Mouse (Mus musculus) heart, embryonic 14.5 days (tissue): ENCODE measurements around the gene Clic4. TPM values are rescaled to one million over a fixed set of nuclear protein-coding genes. Genes with fewer than 3 reads are reported as not detected.

Source experiments
- ATAC-seq: fragments of 200-750 bp; cut with Nextera tagmentation; 2 replicates; pipeline ENCODE4 v1.8.0; 2017; ENCODE audit warnings: low read depth, moderate TSS enrichment; ENCODE audit not compliant: insufficient number of reproducible peaks, insufficient read depth, low FRiP score
- H3K27ac ChIP-seq, 2 experiments: fragments of 200-500 bp in 1 of 2; fragments of 300-500 bp in 1 of 2; sonication (generic) in 1 of 2; replicated peaks in 1 of 2; 2 replicates each; pipeline ENCODE4 v1.5.1; 2012 to 2014; ENCODE audit warnings: low read depth in 2 of 2, low read length in 2 of 2, control low read depth in 1 of 2, mild to moderate bottlenecking in 1 of 2, mixed read lengths in 1 of 2; ENCODE audit not compliant: control insufficient read depth in 1 of 2, insufficient read depth in 1 of 2
- H3K27me3 ChIP-seq: fragments of 300-500 bp; sonication (generic); 2 replicates; pipeline ENCODE4 v1.6.1; 2014; ENCODE audit warnings: mild to moderate bottlenecking, low read length, control low read depth; ENCODE audit not compliant: control insufficient read depth, insufficient read depth
- H3K36me3 ChIP-seq: fragments of 300-500 bp; sonication (generic); 2 replicates; pipeline ENCODE4 v1.6.1; 2014; ENCODE audit warnings: mild to moderate bottlenecking, control low read depth, low read length, mixed read lengths; ENCODE audit not compliant: control insufficient read depth, insufficient read depth
- H3K4me1 ChIP-seq, 2 experiments: fragments of 200-500 bp in 1 of 2; fragments of 300-500 bp in 1 of 2; sonication (generic) in 1 of 2; 2 replicates each; pipeline ENCODE4 v1.6.1; 2012 to 2014; ENCODE audit warnings: low read length in 2 of 2, control low read depth in 1 of 2, mixed read lengths in 1 of 2; ENCODE audit not compliant: control insufficient read depth in 2 of 2, insufficient read depth in 2 of 2
- H3K4me2 ChIP-seq: fragments of 300-500 bp; sonication (generic); 2 replicates; pipeline ENCODE4 v1.6.1; 2014; ENCODE audit warnings: mild to moderate bottlenecking, low read length
- H3K4me3 ChIP-seq, 2 experiments: fragments of 200-500 bp in 1 of 2; fragments of 300-500 bp in 1 of 2; sonication (generic) in 1 of 2; 2 replicates each; pipeline ENCODE4 v1.5.1; 2012 to 2014; ENCODE audit warnings: low read length in 2 of 2, mild to moderate bottlenecking in 2 of 2, control low read depth in 1 of 2, low read depth in 1 of 2, moderate library complexity in 1 of 2; ENCODE audit not compliant: control insufficient read depth in 1 of 2, insufficient read depth in 1 of 2
- H3K9ac ChIP-seq: fragments of 300-500 bp; sonication (generic); 2 replicates; pipeline ENCODE4 v1.6.1; 2014; ENCODE audit warnings: mild to moderate bottlenecking, low read length
- H3K9me3 ChIP-seq: fragments of 300-500 bp; sonication (generic); 2 replicates; pipeline ENCODE4 v1.6.1; 2016; ENCODE audit warnings: low read length, control low read depth; ENCODE audit not compliant: control insufficient read depth
- WGBS: fragments of 180-500 bp; shearing (Covaris S2); extraction: QIAGEN DNeasy Blood & Tissue Kit; methylation state at CpG from one replicate; pipeline ENCODE4 v1.1.7; 2014; 5-methylcytosine and 5-hydroxymethylcytosine counted together
- polyA plus RNA-seq: library from polyadenylated mRNA; unstranded; fragments of >200 nt; fragmentation: Nextera tagmentation; extraction: Ambion mirVana; gene quantifications from 2 replicates; pipeline ENCODE4 v1.2.1, GENCODE M21; 2014

Gene Clic4
- polyA plus RNA-seq, 1 experiment from 2014 or later = 181 TPM

- no peak for ATAC-seq
- Histone ChIP-seq H3K9ac (no peak overlapping the region), H3K36me3 (no peaks in the 10 kb centered on the region), H3K4me2 (no peak overlapping the region), H3K27ac (0 out of 4 replicates have a peak overlapping the region, but pooled peaks of 1 of the 2 experiments have one; percentile 9), H3K4me1 (peaks cover 16 to 20% of the 10 kb centered on the region in 2 experiments), H3K4me3 (no peak overlapping the region), H3K27me3 (no peaks in the 10 kb centered on the region), H3K9me3 (no peaks in the 10 kb centered on the region)
- 21% methylated on average over 3 of the region's 3 CpGs for WGBS
Measured at GRCm38 (mm10) chr4:135301166-135301565, 28.6 kb upstream of the Clic4 start.

- Histone ChIP-seq H3K9ac (no peak overlapping the region), H3K4me2 (no peak overlapping the region), H3K9me3 (no peaks in the 10 kb centered on the region), H3K27ac (no peak overlapping the region), H3K4me3 (no peak overlapping the region), H3K27me3 (no peaks in the 10 kb centered on the region), H3K4me1 (peaks cover 16 to 18% of the 10 kb centered on the region in 2 experiments), H3K36me3 (no peaks in the 10 kb centered on the region)
- no peak for ATAC-seq
- 87% methylated on average over 26 of the region's 26 CpGs for WGBS
Measured at GRCm38 (mm10) chr4:135300248-135301041, 27.8 kb upstream of the Clic4 start.

- H3K4me1 ChIP-seq = peaks cover 16 to 18% of the 10 kb centered on the region in 2 experiments
- no peaks in the 10 kb centered on the region for H3K27me3 ChIP-seq
- ATAC-seq = no peak
- peak overlapping the region; percentile 38 for H3K9ac ChIP-seq
- 79% methylated on average over 10 of the region's 10 CpGs for WGBS
- H3K27ac ChIP-seq = peak overlapping the region; percentile 57 to 68
- no peaks in the 10 kb centered on the region for H3K9me3 ChIP-seq
- H3K36me3 ChIP-seq = no peaks in the 10 kb centered on the region
- H3K4me2 ChIP-seq = no peak overlapping the region
- H3K4me3 ChIP-seq = no peak overlapping the region
Measured at GRCm38 (mm10) chr4:135298680-135299079, 26.1 kb upstream of the Clic4 start.

- 54% methylated on average over 15 of the region's 15 CpGs for WGBS
- H3K9me3 ChIP-seq = no peaks in the 10 kb centered on the region
Measured at GRCm38 (mm10) chr4:135297931-135298546, 25.4 kb upstream of the Clic4 start.

GRCm38 (mm10) chr4:135297146-135297545 lies 24.5 kb upstream of the Clic4 start:
- WGBS = 74% methylated on average over 7 of the region's 7 CpGs
- H3K4me2 ChIP-seq = no peak overlapping the region
- H3K36me3 ChIP-seq = no peaks in the 10 kb centered on the region
- peak; percentile 36 for ATAC-seq
- no peak overlapping the region for H3K9ac ChIP-seq
- no peaks in the 10 kb centered on the region for H3K27me3 ChIP-seq
- H3K4me3 ChIP-seq = no peak overlapping the region
- H3K4me1 ChIP-seq = peaks cover 22 to 24% of the 10 kb centered on the region in 2 experiments
- no peaks in the 10 kb centered on the region for H3K9me3 ChIP-seq
- peak overlapping the region in 1 of 2 experiments; percentile 68; a peak in 1 of 4 replicates for H3K27ac ChIP-seq

More at GRCm38 (mm10) chr4:135297931-135298546, 25.4 kb upstream of the Clic4 start:
- H3K4me2 ChIP-seq = no peak overlapping the region; the same call in 1 of the 2 replicates
- no peaks in the 10 kb centered on the region for H3K27me3 ChIP-seq
- peak; percentile 58; the same call in 1 of the 2 replicates for ATAC-seq
- H3K4me3 ChIP-seq = no peak overlapping the region
- H3K4me1 ChIP-seq = peaks cover 16 to 18% of the 10 kb centered on the region in 2 experiments
- H3K27ac ChIP-seq = peak overlapping the region; percentile 57 to 68
- no peaks in the 10 kb centered on the region for H3K36me3 ChIP-seq
- H3K9ac ChIP-seq = peak overlapping the region; percentile 38

GRCm38 (mm10) chr4:135296565-135296964 lies 24.0 kb upstream of the Clic4 start:
- H3K27me3 ChIP-seq = no peaks in the 10 kb centered on the region

GRCm38 (mm10) chr4:135293813-135294212 lies 21.2 kb upstream of the Clic4 start:
- Histone ChIP-seq H3K27ac (no peak overlapping the region), H3K27me3 (no peaks in the 10 kb centered on the region), H3K4me2 (no peak overlapping the region), H3K36me3 (no peaks in the 10 kb centered on the region), H3K4me3 (no peak overlapping the region), H3K4me1 (peaks cover 25 to 29% of the 10 kb centered on the region in 2 experiments), H3K9ac (no peak overlapping the region), H3K9me3 (no peaks in the 10 kb centered on the region)
- ATAC-seq = no peak
- 80% methylated on average over 3 of the region's 3 CpGs for WGBS

More at GRCm38 (mm10) chr4:135296565-135296964, 24.0 kb upstream of the Clic4 start:
- peak overlapping the region in 1 of 2 experiments; percentile 30; a peak in 1 of 4 replicates for H3K27ac ChIP-seq
- no peak for ATAC-seq
- no peaks in the 10 kb centered on the region for H3K9me3 ChIP-seq
- H3K4me3 ChIP-seq = no peak overlapping the region
- H3K36me3 ChIP-seq = no peaks in the 10 kb centered on the region
- no peak overlapping the region for H3K9ac ChIP-seq
- H3K4me2 ChIP-seq = no peak overlapping the region
- peaks cover 28 to 29% of the 10 kb centered on the region in 2 experiments for H3K4me1 ChIP-seq
